ENCODE assay signal across 8 mouse cellular contexts in genomic region chr2:103797491-103798009, GRCm38 (mm10). TPM values are rescaled to one million over a fixed set of nuclear protein-coding genes. Genes with fewer than 3 reads are reported as not detected.
DNase-seq lines count a peak whose midpoint lies in the region; ATAC-seq lines count a peak whose summit lies in the region.

Gene Caprin1, minus strand, starts transcription at chr2:103797649.

- no peaks in the 10 kb centered on the region for H3K27me3 ChIP-seq in intestine, embryonic 14.5 days (replicated peaks; ENCODE audit: control insufficient read depth, insufficient read depth, low read length)

- intact Hi-C loops in left cerebral cortex, postnatal 14 days (cut with DNase I): loop anchor here (5.0 to 10.0 kb wide), 3 partner anchors 35 to 197 kb away; partner anchors contain the start of gene Nat10

- peak within 1 kb of the TSS; percentile 70 for H3K4me2 ChIP-seq in intestine, embryonic 14.5 days (ENCODE audit: low read length)

- peak within 1 kb of the TSS; percentile 97 for H3K9ac ChIP-seq in intestine, embryonic 14.5 days (ENCODE audit: low read length)

- peak within 1 kb of the TSS; percentile 99 for H3K4me3 ChIP-seq in intestine, embryonic 14.5 days (ENCODE audit: low read depth, low read length)

- peaks cover 20% of the 10 kb centered on the region for H3K4me1 ChIP-seq in intestine, embryonic 14.5 days (replicated peaks; ENCODE audit: control insufficient read depth, insufficient read depth, low read length)

- H3K9me3 ChIP-seq in intestine, embryonic 14.5 days (ENCODE audit: control insufficient read depth, low read length): no peaks in the 10 kb centered on the region

- peaks cover 28% of the 10 kb centered on the region for H3K36me3 ChIP-seq in intestine, embryonic 14.5 days (ENCODE audit: control insufficient read depth, insufficient read depth, low read length)

- DNase-seq in adrenal gland, adult 18-20 months (ENCODE audit: low spot score in 2 of 2): peak; percentile 87 to 90
- peak; percentile 97 for DNase-seq in embryo, embryonic 11 days
- DNase-seq in gastrocnemius, postnatal 25 days: peak; percentile 92
- peak; percentile 99 for DNase-seq in intestine, embryonic 14.5 days (ENCODE audit: low spot score)
- DNase-seq in left cerebral cortex, postnatal 14 days (ENCODE audit: low spot score in 2 of 2): peak; percentile 90 to 94
- peak; percentile 92 for DNase-seq in mesoderm, embryonic 11.5 days (ENCODE audit: low read depth, low spot score)
- peak; percentile 91 to 92 for DNase-seq in right cerebral cortex, postnatal 36 days (ENCODE audit: low spot score in 2 of 2)
- peak; percentile 98 for DNase-seq in yolk sac, embryonic 10.5 days (ENCODE audit: low spot score)

- WGBS in intestine, embryonic 14.5 days: 0% methylated on average over 33 of the region's 33 CpGs

- H3K27ac ChIP-seq in intestine, embryonic 14.5 days (ENCODE audit: low read depth): peak within 1 kb of the TSS; percentile 100

- peak; percentile 96 for ATAC-seq in intestine, embryonic 14.5 days (replicated peaks; ENCODE audit: low FRiP score, low TSS enrichment, low read depth)

RNA-seq across cellular contexts. Expression of gene Caprin1, which starts in this region (rescaled TPM):
- total RNA-seq in adrenal gland, adult 18-20 months (2021): 100 to 1,000 TPM; 343 to 464 TPM
- 100 to 1,000 TPM; 108 to 110 TPM for total RNA-seq in gastrocnemius, postnatal 25 days (2021)
- polyA plus RNA-seq in intestine, embryonic 14.5 days (2014; fragmentation: Nextera tagmentation; extraction: Ambion mirVana): 344 and 378 TPM in 2 replicates
- total RNA-seq in left cerebral cortex, postnatal 14 days (2021): 100 to 1,000 TPM; 339 to 364 TPM

Comparison
In these comparisons a context has a peak if more than half of its experiments do, and no peak if none do; other contexts are left out.
1. Peak in every context shown above with its lines: DNase-seq, ATAC-seq, H3K4me3 ChIP-seq and H3K27ac ChIP-seq.